Mouse (Mus musculus): Measurements from ENCODE around the gene Fdps. TPM values are rescaled to one million over a fixed set of nuclear protein-coding genes. Genes with fewer than 3 reads are reported as not detected.

Gene Fdps
- 169 and 202 TPM in 2 replicates for polyA plus RNA-seq (2012; rRNA removed)

GRCm38 (mm10) chr3:89101812-89102494 lies at the start of gene Fdps:
TSS of gene Fdps (minus strand) at chr3:89101959.
- DNase-seq (ENCODE audit: low read depth): peak; percentile 100
- peak; percentile 34; the same call in 1 of the 2 replicates for TF ChIP-seq CTCF (IDR thresholded peaks at IDR 0.05; ENCODE audit: borderline replicate concordance, extremely low read depth, insufficient read depth, insufficient read length)
- no peak for TF ChIP-seq POLR2A (IDR thresholded peaks at IDR 0.05; ENCODE audit: borderline replicate concordance, extremely low read depth, insufficient read depth, insufficient read length, poor library complexity, severe bottlenecking)

GRCm38 (mm10) chr3:89148567-89148966 lies 46.8 kb upstream of the Fdps start:
- TF ChIP-seq POLR2A (IDR thresholded peaks at IDR 0.05; ENCODE audit: borderline replicate concordance, extremely low read depth, insufficient read depth, insufficient read length, poor library complexity, severe bottlenecking): no peak
- TF ChIP-seq CTCF (IDR thresholded peaks at IDR 0.05; ENCODE audit: borderline replicate concordance, extremely low read depth, insufficient read depth, insufficient read length): no peak
- DNase-seq (ENCODE audit: low read depth): no peak

GRCm38 (mm10) chr3:89147979-89148311 lies 46.2 kb upstream of the Fdps start:
- TF ChIP-seq POLR2A (IDR thresholded peaks at IDR 0.05; ENCODE audit: borderline replicate concordance, extremely low read depth, insufficient read depth, insufficient read length, poor library complexity, severe bottlenecking) (no peak), CTCF (IDR thresholded peaks at IDR 0.05; ENCODE audit: borderline replicate concordance, extremely low read depth, insufficient read depth, insufficient read length) (no peak)
- DNase-seq (ENCODE audit: low read depth): no peak

GRCm38 (mm10) chr3:89147101-89147978 lies 45.6 kb upstream of the Fdps start:
- DNase-seq (ENCODE audit: low read depth): peak; percentile 33
- TF ChIP-seq POLR2A (IDR thresholded peaks at IDR 0.05; ENCODE audit: borderline replicate concordance, extremely low read depth, insufficient read depth, insufficient read length, poor library complexity, severe bottlenecking): no peak
- TF ChIP-seq CTCF (IDR thresholded peaks at IDR 0.05; ENCODE audit: borderline replicate concordance, extremely low read depth, insufficient read depth, insufficient read length): no peak

GRCm38 (mm10) chr3:89145566-89145965 lies 43.8 kb upstream of the Fdps start:
- DNase-seq (ENCODE audit: low read depth): no peak
- TF ChIP-seq POLR2A (IDR thresholded peaks at IDR 0.05; ENCODE audit: borderline replicate concordance, extremely low read depth, insufficient read depth, insufficient read length, poor library complexity, severe bottlenecking): no peak
- no peak for TF ChIP-seq CTCF (IDR thresholded peaks at IDR 0.05; ENCODE audit: borderline replicate concordance, extremely low read depth, insufficient read depth, insufficient read length)

GRCm38 (mm10) chr3:89144821-89145220 lies 43.1 kb upstream of the Fdps start:
- no peak for TF ChIP-seq CTCF (IDR thresholded peaks at IDR 0.05; ENCODE audit: borderline replicate concordance, extremely low read depth, insufficient read depth, insufficient read length)
- no peak for TF ChIP-seq POLR2A (IDR thresholded peaks at IDR 0.05; ENCODE audit: borderline replicate concordance, extremely low read depth, insufficient read depth, insufficient read length, poor library complexity, severe bottlenecking)
- no peak for DNase-seq (ENCODE audit: low read depth)

- TF ChIP-seq CTCF (IDR thresholded peaks at IDR 0.05; ENCODE audit: borderline replicate concordance, extremely low read depth, insufficient read depth, insufficient read length) (peak; percentile 23; the same call in 1 of the 2 replicates), POLR2A (IDR thresholded peaks at IDR 0.05; ENCODE audit: borderline replicate concordance, extremely low read depth, insufficient read depth, insufficient read length, poor library complexity, severe bottlenecking) (no peak)
- DNase-seq (ENCODE audit: low read depth): no peak
Measured at GRCm38 (mm10) chr3:89136365-89136764, 34.6 kb upstream of the Fdps start.

GRCm38 (mm10) chr3:89135958-89136357 lies 34.2 kb upstream of the Fdps start, which contains the start of gene Pklr:
TSS of gene Pklr (plus strand) at chr3:89136142.
- TF ChIP-seq POLR2A (IDR thresholded peaks at IDR 0.05; ENCODE audit: borderline replicate concordance, extremely low read depth, insufficient read depth, insufficient read length, poor library complexity, severe bottlenecking): no peak
- TF ChIP-seq CTCF (IDR thresholded peaks at IDR 0.05; ENCODE audit: borderline replicate concordance, extremely low read depth, insufficient read depth, insufficient read length): no peak
- no peak for DNase-seq (ENCODE audit: low read depth)

GRCm38 (mm10) chr3:89133752-89134151 lies 32.0 kb upstream of the Fdps start:
- TF ChIP-seq CTCF (IDR thresholded peaks at IDR 0.05; ENCODE audit: borderline replicate concordance, extremely low read depth, insufficient read depth, insufficient read length): no peak
- TF ChIP-seq POLR2A (IDR thresholded peaks at IDR 0.05; ENCODE audit: borderline replicate concordance, extremely low read depth, insufficient read depth, insufficient read length, poor library complexity, severe bottlenecking): no peak
- no peak for DNase-seq (ENCODE audit: low read depth)

GRCm38 (mm10) chr3:89133063-89133450 lies 31.3 kb upstream of the Fdps start:
- no peak for TF ChIP-seq POLR2A (IDR thresholded peaks at IDR 0.05; ENCODE audit: borderline replicate concordance, extremely low read depth, insufficient read depth, insufficient read length, poor library complexity, severe bottlenecking)
- no peak for DNase-seq (ENCODE audit: low read depth)

GRCm38 (mm10) chr3:89132285-89133062 lies 30.7 kb upstream of the Fdps start:
- peak; percentile 45 for DNase-seq (ENCODE audit: low read depth)

More at GRCm38 (mm10) chr3:89132285-89133062, 30.7 kb upstream of the Fdps start:
- TF ChIP-seq CTCF (IDR thresholded peaks at IDR 0.05; ENCODE audit: borderline replicate concordance, extremely low read depth, insufficient read depth, insufficient read length): peak; percentile 37
- no peak for TF ChIP-seq POLR2A (IDR thresholded peaks at IDR 0.05; ENCODE audit: borderline replicate concordance, extremely low read depth, insufficient read depth, insufficient read length, poor library complexity, severe bottlenecking)
